Mouse (Mus musculus): ENCODE results near the gene Pyroxd1. TPM values are rescaled to one million over a fixed set of nuclear protein-coding genes. Genes with fewer than 3 reads are reported as not detected.
"Not testable (repeated sequence)": the region's sequence is repeated elsewhere in the genome, so short reads cannot be mapped to it uniquely, and the experiment has no call there.

The Pyroxd1 gene
- polyA plus RNA-seq, 1 experiment from 2014 or later = 21.2 TPM

GRCm38 (mm10) chr6:142339576-142339975 is 5.9 kb upstream of the Pyroxd1 start:
- no peak for DNase-seq (ENCODE audit: low spot score)
- Histone ChIP-seq H3K4me1 (replicated peaks; ENCODE audit: control insufficient read depth, insufficient read depth, low read length) (no peaks in the 10 kb centered on the region), H3K4me3 (ENCODE audit: low read depth, low read length) (no peak overlapping the region), H3K9ac (ENCODE audit: low read depth, low read length) (no peak overlapping the region), H3K9me3 (ENCODE audit: control insufficient read depth, low read length) (no peaks in the 10 kb centered on the region), H3K4me2 (replicated peaks; ENCODE audit: low read depth, low read length) (no peak overlapping the region), H3K27ac (ENCODE audit: low read depth, low read length) (no peak overlapping the region), H3K36me3 (ENCODE audit: control insufficient read depth, insufficient read depth, low read length) (no peaks in the 10 kb centered on the region), H3K27me3 (ENCODE audit: control insufficient read depth, insufficient read depth, low read length) (no peaks in the 10 kb centered on the region)
- no peak for ATAC-seq (ENCODE audit: low FRiP score)
- 46% methylated on average over 2 of the region's 2 CpGs for WGBS

- no peak overlapping the region for H3K4me3 ChIP-seq (ENCODE audit: low read depth, low read length)
- ATAC-seq (ENCODE audit: low FRiP score) (no peak), DNase-seq (ENCODE audit: low spot score) (peak; percentile 60)
- no peaks in the 10 kb centered on the region for H3K4me1 ChIP-seq (replicated peaks; ENCODE audit: control insufficient read depth, insufficient read depth, low read length)
- H3K9ac ChIP-seq (ENCODE audit: low read depth, low read length) = no peak overlapping the region
- 73% methylated on average over 2 of the region's 2 CpGs for WGBS
- H3K4me2 ChIP-seq (replicated peaks; ENCODE audit: low read depth, low read length) = no peak overlapping the region
- no peak overlapping the region for H3K27ac ChIP-seq (ENCODE audit: low read depth, low read length)
- no peaks in the 10 kb centered on the region for H3K36me3 ChIP-seq (ENCODE audit: control insufficient read depth, insufficient read depth, low read length)
- H3K9me3 ChIP-seq (ENCODE audit: control insufficient read depth, low read length) = no peaks in the 10 kb centered on the region
- no peaks in the 10 kb centered on the region for H3K27me3 ChIP-seq (ENCODE audit: control insufficient read depth, insufficient read depth, low read length)
Measured at GRCm38 (mm10) chr6:142343561-142343960, 1.9 kb upstream of the Pyroxd1 start.

- Histone ChIP-seq H3K9ac (ENCODE audit: low read depth, low read length) (peak overlapping the region; percentile 70; the same call in 1 of the 2 replicates), H3K4me2 (replicated peaks; ENCODE audit: low read depth, low read length) (peak overlapping the region; percentile 24), H3K9me3 (ENCODE audit: control insufficient read depth, low read length) (no peaks in the 10 kb centered on the region), H3K36me3 (ENCODE audit: control insufficient read depth, insufficient read depth, low read length) (no peaks in the 10 kb centered on the region), H3K4me3 (ENCODE audit: low read depth, low read length) (peak overlapping the region; percentile 75), H3K4me1 (replicated peaks; ENCODE audit: control insufficient read depth, insufficient read depth, low read length) (no peaks in the 10 kb centered on the region), H3K27me3 (ENCODE audit: control insufficient read depth, insufficient read depth, low read length) (no peaks in the 10 kb centered on the region), H3K27ac (ENCODE audit: low read depth, low read length) (no peak overlapping the region)
- 66% methylated on average over 12 of the region's 12 CpGs for WGBS
- DNase-seq (ENCODE audit: low spot score) (no peak), ATAC-seq (ENCODE audit: low FRiP score) (no peak)
Measured at GRCm38 (mm10) chr6:142346181-142347110, 992 bp downstream of the Pyroxd1 start.

- 93% methylated on average over 11 of the region's 11 CpGs for WGBS
- no peak for ATAC-seq (ENCODE audit: low FRiP score)
- H3K4me2 ChIP-seq (replicated peaks; ENCODE audit: low read depth, low read length) = no peak overlapping the region
Measured at GRCm38 (mm10) chr6:142347431-142348385, 2.3 kb downstream of the Pyroxd1 start.

GRCm38 (mm10) chr6:142352099-142352498 is 6.6 kb downstream of the Pyroxd1 start:
- H3K27ac ChIP-seq (ENCODE audit: low read depth, low read length); ATAC-seq (ENCODE audit: low FRiP score); H3K36me3 ChIP-seq (ENCODE audit: control insufficient read depth, insufficient read depth, low read length); H3K4me2 ChIP-seq (replicated peaks; ENCODE audit: low read depth, low read length); DNase-seq (ENCODE audit: low spot score); H3K4me3 ChIP-seq (ENCODE audit: low read depth, low read length); H3K9ac ChIP-seq (ENCODE audit: low read depth, low read length); H3K4me1 ChIP-seq (replicated peaks; ENCODE audit: control insufficient read depth, insufficient read depth, low read length); H3K27me3 ChIP-seq (ENCODE audit: control insufficient read depth, insufficient read depth, low read length); H3K9me3 ChIP-seq (ENCODE audit: control insufficient read depth, low read length): not testable (repeated sequence)
- WGBS = 92% methylated on average over 3 of the region's 3 CpGs

More at GRCm38 (mm10) chr6:142347431-142348385, 2.3 kb downstream of the Pyroxd1 start:
- H3K27ac ChIP-seq (ENCODE audit: low read depth, low read length) = no peak overlapping the region
- no peak overlapping the region for H3K9ac ChIP-seq (ENCODE audit: low read depth, low read length)
- no peaks in the 10 kb centered on the region for H3K27me3 ChIP-seq (ENCODE audit: control insufficient read depth, insufficient read depth, low read length)
- no peak for DNase-seq (ENCODE audit: low spot score)
- H3K4me1 ChIP-seq (replicated peaks; ENCODE audit: control insufficient read depth, insufficient read depth, low read length) = no peaks in the 10 kb centered on the region
- no peaks in the 10 kb centered on the region for H3K9me3 ChIP-seq (ENCODE audit: control insufficient read depth, low read length)
- no peaks in the 10 kb centered on the region for H3K36me3 ChIP-seq (ENCODE audit: control insufficient read depth, insufficient read depth, low read length)
- no peak overlapping the region for H3K4me3 ChIP-seq (ENCODE audit: low read depth, low read length)

GRCm38 (mm10) chr6:142357106-142357505 is 11.7 kb downstream of the Pyroxd1 start:
- no peak for DNase-seq (ENCODE audit: low spot score)
- no peak overlapping the region for H3K27ac ChIP-seq (ENCODE audit: low read depth, low read length)
- H3K27me3 ChIP-seq (ENCODE audit: control insufficient read depth, insufficient read depth, low read length) = no peaks in the 10 kb centered on the region
- no peak for ATAC-seq (ENCODE audit: low FRiP score)
- WGBS = 74% methylated on average over 7 of the region's 7 CpGs
- H3K4me1 ChIP-seq (replicated peaks; ENCODE audit: control insufficient read depth, insufficient read depth, low read length) = no peaks in the 10 kb centered on the region
- H3K4me2 ChIP-seq (replicated peaks; ENCODE audit: low read depth, low read length) = no peak overlapping the region
- H3K36me3 ChIP-seq (ENCODE audit: control insufficient read depth, insufficient read depth, low read length) = 0 out of 2 replicates have a peak, but pooled peaks cover 4% of the 10 kb centered on the region
- no peak overlapping the region for H3K9ac ChIP-seq (ENCODE audit: low read depth, low read length)
- H3K4me3 ChIP-seq (ENCODE audit: low read depth, low read length) = no peak overlapping the region
- no peaks in the 10 kb centered on the region for H3K9me3 ChIP-seq (ENCODE audit: control insufficient read depth, low read length)

- WGBS = 90% methylated on average over 6 of the region's 6 CpGs
- no peak for ATAC-seq (ENCODE audit: low FRiP score)
- no peak overlapping the region for H3K9ac ChIP-seq (ENCODE audit: low read depth, low read length)
Measured at GRCm38 (mm10) chr6:142362036-142362435, 16.6 kb downstream of the Pyroxd1 start.

GRCm38 (mm10) chr6:142363019-142363576 is 17.6 kb downstream of the Pyroxd1 start:
- Histone ChIP-seq H3K9ac (ENCODE audit: low read depth, low read length) (no peak overlapping the region), H3K36me3 (ENCODE audit: control insufficient read depth, insufficient read depth, low read length) (peaks cover 7% of the 10 kb centered on the region; the same call in 1 of the 2 replicates), H3K4me1 (replicated peaks; ENCODE audit: control insufficient read depth, insufficient read depth, low read length) (no peaks in the 10 kb centered on the region), H3K27me3 (ENCODE audit: control insufficient read depth, insufficient read depth, low read length) (no peaks in the 10 kb centered on the region), H3K27ac (ENCODE audit: low read depth, low read length) (no peak overlapping the region), H3K4me3 (ENCODE audit: low read depth, low read length) (no peak overlapping the region), H3K9me3 (ENCODE audit: control insufficient read depth, low read length) (no peaks in the 10 kb centered on the region), H3K4me2 (replicated peaks; ENCODE audit: low read depth, low read length) (no peak overlapping the region)
- 78% methylated on average over 9 of the region's 9 CpGs for WGBS
- peak; percentile 37; the same call in 1 of the 2 replicates for ATAC-seq (ENCODE audit: low FRiP score)
- peak; percentile 18 for DNase-seq (ENCODE audit: low spot score)

More at GRCm38 (mm10) chr6:142362036-142362435, 16.6 kb downstream of the Pyroxd1 start:
- no peaks in the 10 kb centered on the region for H3K27me3 ChIP-seq (ENCODE audit: control insufficient read depth, insufficient read depth, low read length)
- peaks cover 7% of the 10 kb centered on the region; the same call in 1 of the 2 replicates for H3K36me3 ChIP-seq (ENCODE audit: control insufficient read depth, insufficient read depth, low read length)
- H3K9me3 ChIP-seq (ENCODE audit: control insufficient read depth, low read length) = no peaks in the 10 kb centered on the region
- H3K27ac ChIP-seq (ENCODE audit: low read depth, low read length) = no peak overlapping the region
- no peaks in the 10 kb centered on the region for H3K4me1 ChIP-seq (replicated peaks; ENCODE audit: control insufficient read depth, insufficient read depth, low read length)
- H3K4me3 ChIP-seq (ENCODE audit: low read depth, low read length) = no peak overlapping the region
- H3K4me2 ChIP-seq (replicated peaks; ENCODE audit: low read depth, low read length) = no peak overlapping the region
- no peak for DNase-seq (ENCODE audit: low spot score)
